8 mouse cellular contexts compared by ENCODE assay signal in the genomic region with DNA sequence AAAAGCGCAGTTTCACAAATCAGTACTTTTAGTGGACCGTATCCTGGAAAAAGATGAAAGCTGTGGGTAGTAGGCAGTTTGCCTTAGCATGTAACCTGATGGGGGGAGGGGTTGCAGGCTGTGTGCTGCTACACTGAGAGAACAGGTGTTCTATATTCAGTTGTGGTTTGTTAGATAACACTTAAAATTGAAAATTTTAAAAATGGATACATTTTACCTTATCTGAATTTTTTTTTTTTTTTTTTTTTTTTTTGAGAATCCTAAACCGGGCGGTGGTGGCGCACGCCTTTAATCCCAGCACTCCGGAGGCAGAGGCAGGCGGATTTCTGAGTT. TPM values are rescaled to one million over a fixed set of nuclear protein-coding genes. Genes with fewer than 3 reads are reported as not detected.
DNase-seq lines count a peak whose midpoint lies in the region; ATAC-seq and TF ChIP-seq lines count a peak whose summit lies in the region.

No protein-coding gene starts in this region.

- no peaks in the 10 kb centered on the region for H3K27me3 ChIP-seq in C2C12 (ENCODE audit: control insufficient read depth, insufficient read depth, insufficient read length)
- no peaks in the 10 kb centered on the region for H3K27me3 ChIP-seq in forebrain, embryonic 16.5 days (replicated peaks; ENCODE audit: control insufficient read depth, insufficient read depth, low read length)

- H3K4me2 ChIP-seq in forebrain, embryonic 16.5 days (ENCODE audit: low read length): peak overlapping the region; percentile 55

- WGBS in forebrain, embryonic 16.5 days: 73% methylated on average over 7 of the region's 8 CpGs

- peak overlapping the region; percentile 60 for H3K9ac ChIP-seq in forebrain, embryonic 16.5 days (replicated peaks; ENCODE audit: low read depth, low read length)

- peak; percentile 7; the same call in 1 of the 2 replicates for ATAC-seq in forebrain, embryonic 16.5 days
- 0 out of 2 replicates have a peak, but pooled peaks have one; percentile 11 for ATAC-seq in megakaryocyte progenitor cell, adult 5-6 weeks (replicated peaks; ENCODE audit: poor library complexity)

- H3K79me3 ChIP-seq in C2C12 (ENCODE audit: low read depth): peaks cover 18% of the 10 kb centered on the region

- DNase-seq in cerebellum, postnatal 10 days: peak; percentile 26 to 30
- no peak for DNase-seq in cerebellum, adult 11-12 months
- no peak for DNase-seq in spleen, adult 18-20 months
- DNase-seq in adrenal gland, adult (ENCODE audit: inconsistent age in 2 of 2, low spot score in 1 of 2): no peak
- no peak for DNase-seq in kidney, postnatal 10 days

- TF ChIP-seq CTCF in C2C12 (IDR thresholded peaks at IDR 0.05; ENCODE audit: control insufficient read depth, insufficient read depth, insufficient read length): no peak

- no peaks in the 10 kb centered on the region for H3K9me3 ChIP-seq in forebrain, embryonic 16.5 days (ENCODE audit: control insufficient read depth, low read length)

- H3K36me3 ChIP-seq in C2C12 (ENCODE audit: control insufficient read depth, insufficient read depth): peaks cover 25% of the 10 kb centered on the region
- no peaks in the 10 kb centered on the region; the same call in 1 of the 2 replicates for H3K36me3 ChIP-seq in forebrain, embryonic 16.5 days (ENCODE audit: control insufficient read depth, insufficient read depth)

- H3K27ac ChIP-seq in forebrain, embryonic 16.5 days (ENCODE audit: low read length): peak overlapping the region; percentile 62; the same call in 1 of the 2 replicates

- peaks cover 6% of the 10 kb centered on the region for H3K4me1 ChIP-seq in forebrain, embryonic 16.5 days (replicated peaks; ENCODE audit: control insufficient read depth, insufficient read depth, low read length)

- no peak overlapping the region for H3K4me3 ChIP-seq in C2C12 (ENCODE audit: insufficient read depth, poor library complexity, severe bottlenecking)
- H3K4me3 ChIP-seq in forebrain, embryonic 16.5 days (replicated peaks; ENCODE audit: low read length): peak overlapping the region; percentile 65

- peaks cover 26% of the 10 kb centered on the region for H3K79me2 ChIP-seq in C2C12 (ENCODE audit: control insufficient read depth, insufficient read depth)

- peak overlapping the region; percentile 74 for H3ac ChIP-seq in C2C12 (ENCODE audit: control insufficient read depth, insufficient read length, low read depth)

TF ChIP-seq in C2C12, 6 proteins besides CTCF, POLR2A, EP300 and RAD21:
- TF ChIP-seq FOSL1 (IDR thresholded peaks at IDR 0.05; ENCODE audit: insufficient read depth, low read length, poor library complexity, severe bottlenecking): no peak
- no peak for TF ChIP-seq CEBPB (IDR thresholded peaks at IDR 0.05; ENCODE audit: low read depth)
- TF ChIP-seq USF1 (IDR thresholded peaks at IDR 0.05; ENCODE audit: low read depth): no peak
- TF ChIP-seq MYOG (IDR thresholded peaks at IDR 0.05; ENCODE audit: control insufficient read depth, extremely low read depth, insufficient read length): no peak
- no peak for TF ChIP-seq MYOD1 (IDR thresholded peaks at IDR 0.05; ENCODE audit: control insufficient read depth, insufficient read length, low read depth)
- TF ChIP-seq MAX (IDR thresholded peaks at IDR 0.05): no peak

RNA-seq across cellular contexts. Expression of gene Naa10, which starts 0.8 kb away (rescaled TPM):
- 165 TPM for polyA plus RNA-seq in C2C12 (2012; fragmentation: generic; extraction: Trizol)
- 101 and 103 TPM in 2 replicates for polyA plus RNA-seq in forebrain, embryonic 16.5 days (2015; fragmentation: Nextera tagmentation; extraction: Ambion mirVana)
- total RNA-seq in megakaryocyte progenitor cell, adult 5-6 weeks (2015): 115 and 125 TPM in 2 replicates
- total RNA-seq in megakaryocyte progenitor cell, adult 5-6 weeks (2017): 169 and 186 TPM in 2 replicates

RNA-seq across cellular contexts. Expression of gene Arhgap4, which starts 0.8 kb away (rescaled TPM):
- 0.23 TPM for polyA plus RNA-seq in C2C12 (2012; fragmentation: generic; extraction: Trizol)
- polyA plus RNA-seq in forebrain, embryonic 16.5 days (2015; fragmentation: Nextera tagmentation; extraction: Ambion mirVana): 2.8 and 3.1 TPM in 2 replicates
- 21.8 and 25.2 TPM in 2 replicates for total RNA-seq in megakaryocyte progenitor cell, adult 5-6 weeks (2015)
- total RNA-seq in megakaryocyte progenitor cell, adult 5-6 weeks (2017): 39.2 and 40.1 TPM in 2 replicates

RNA-seq across cellular contexts. Expression of gene Renbp, which starts 8.1 kb away (rescaled TPM):
- polyA plus RNA-seq in C2C12 (2012; fragmentation: generic; extraction: Trizol): 73.2 TPM
- 6.7 and 10.3 TPM in 2 replicates for polyA plus RNA-seq in forebrain, embryonic 16.5 days (2015; fragmentation: Nextera tagmentation; extraction: Ambion mirVana)
- total RNA-seq in megakaryocyte progenitor cell, adult 5-6 weeks (2015): 7.5 and 7.6 TPM in 2 replicates
- 17.6 and 33.4 TPM in 2 replicates for total RNA-seq in megakaryocyte progenitor cell, adult 5-6 weeks (2017)

RNA-seq across cellular contexts. Expression of gene L1cam, which starts 26.6 kb away (rescaled TPM):
- 0.55 TPM for polyA plus RNA-seq in C2C12 (2012; fragmentation: generic; extraction: Trizol)
- polyA plus RNA-seq in forebrain, embryonic 16.5 days (2015; fragmentation: Nextera tagmentation; extraction: Ambion mirVana): 82.6 and 110 TPM in 2 replicates
- total RNA-seq in megakaryocyte progenitor cell, adult 5-6 weeks (2015): 1.3 and 1.5 TPM in 2 replicates
- 0.17 and 0.46 TPM in 2 replicates for total RNA-seq in megakaryocyte progenitor cell, adult 5-6 weeks (2017)

RNA-seq across cellular contexts. Expression of gene Avpr2, which starts 30.6 kb away (rescaled TPM):
- polyA plus RNA-seq in C2C12 (2012; fragmentation: generic; extraction: Trizol): 0.02 TPM
- 0.16 and 0.24 TPM in 2 replicates for polyA plus RNA-seq in forebrain, embryonic 16.5 days (2015; fragmentation: Nextera tagmentation; extraction: Ambion mirVana)
- not detected in 2 replicates for total RNA-seq in megakaryocyte progenitor cell, adult 5-6 weeks (2015)
- total RNA-seq in megakaryocyte progenitor cell, adult 5-6 weeks (2017): 0.12 and 0.30 TPM in 2 replicates

Comparison
In these comparisons a context has a peak if more than half of its experiments do, and no peak if none do; other contexts are left out.
1. DNase-seq: peak in cerebellum, postnatal 10 days (2 of 2); none in cerebellum, adult 11-12 months (single experiment), spleen, adult 18-20 months (0 of 2), adrenal gland, adult (0 of 2) and kidney, postnatal 10 days (single experiment).